Mouse (Mus musculus) hindbrain, embryonic 13.5 days (tissue): Measurements from ENCODE around the gene Rad51b. TPM values are rescaled to one million over a fixed set of nuclear protein-coding genes. Genes with fewer than 3 reads are reported as not detected.

Experiments
- ATAC-seq: fragments of 200-750 bp; cut with Nextera tagmentation; 2 replicates; pipeline ENCODE4 v1.8.0; 2017; ENCODE audit warnings: moderate TSS enrichment; ENCODE audit not compliant: low FRiP score
- H3K27ac ChIP-seq: fragments of 300-500 bp; sonication (generic); 2 replicates; pipeline ENCODE4 v1.5.1; 2015; ENCODE audit warnings: inconsistent platforms, mild to moderate bottlenecking, moderate library complexity
- H3K27me3 ChIP-seq: fragments of 300-500 bp; sonication (generic); 2 replicates; pipeline ENCODE4 v1.6.1; 2015; ENCODE audit warnings: mild to moderate bottlenecking, inconsistent platforms
- H3K36me3 ChIP-seq: fragments of 300-500 bp; sonication (generic); 2 replicates; pipeline ENCODE4 v1.6.1; 2015; ENCODE audit warnings: mild to moderate bottlenecking, inconsistent platforms
- H3K4me1 ChIP-seq: fragments of 300-500 bp; sonication (generic); replicated peaks from 2 replicates; pipeline ENCODE4 v1.6.1; 2015; ENCODE audit warnings: inconsistent platforms
- H3K4me2 ChIP-seq: fragments of 300-500 bp; sonication (generic); 2 replicates; pipeline ENCODE4 v1.6.1; 2015; ENCODE audit warnings: inconsistent platforms, mild to moderate bottlenecking, moderate library complexity
- H3K4me3 ChIP-seq: fragments of 300-500 bp; sonication (generic); 2 replicates; pipeline ENCODE4 v1.5.1; 2015; ENCODE audit warnings: mild to moderate bottlenecking, inconsistent platforms
- H3K9ac ChIP-seq: fragments of 300-500 bp; sonication (generic); 2 replicates; pipeline ENCODE4 v1.6.1; 2015; ENCODE audit warnings: mild to moderate bottlenecking, inconsistent platforms
- H3K9me3 ChIP-seq: fragments of 300-500 bp; sonication (generic); 2 replicates; pipeline ENCODE4 v1.6.1; 2016; ENCODE audit warnings: inconsistent platforms
- WGBS: fragments of 180-500 bp; shearing (Covaris S2); methylation state at CpG from one replicate; pipeline ENCODE4 v1.1.7; 2015; 5-methylcytosine and 5-hydroxymethylcytosine counted together
- polyA plus RNA-seq: library from polyadenylated mRNA; unstranded; fragments of >200 nt; fragmentation: Nextera tagmentation; extraction: Ambion mirVana; gene quantifications from 2 replicates; pipeline ENCODE4 v1.2.1, GENCODE M21; 2015

Rad51b gene
- polyA plus RNA-seq, 1 experiment from 2014 or later, result 2.4 TPM

DNA sequence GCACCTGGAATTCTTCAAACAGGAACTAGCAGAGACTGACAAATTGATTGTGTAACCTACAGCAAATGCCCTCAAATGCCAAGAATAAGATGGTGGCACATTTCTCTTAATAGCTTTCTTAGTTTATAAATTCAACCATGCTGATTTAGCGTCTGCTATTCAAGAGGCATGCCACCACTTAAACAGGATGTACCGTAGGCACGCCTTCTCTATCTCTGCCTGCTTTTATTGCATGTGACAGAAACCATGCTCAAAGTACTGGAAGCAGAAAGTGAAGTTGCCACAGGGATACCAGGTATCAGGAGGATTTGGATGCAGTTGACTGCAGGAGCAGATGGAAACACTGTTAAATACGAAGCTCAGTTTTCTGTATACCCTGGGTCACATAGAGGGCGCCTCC, 448.1 kb downstream of the Rad51b start:
- no peak overlapping the region for H3K27ac ChIP-seq
- no peak overlapping the region for H3K4me2 ChIP-seq
- no peaks in the 10 kb centered on the region for H3K27me3 ChIP-seq
- H3K9ac ChIP-seq, result no peak overlapping the region
- 83% methylated on average over 5 of the region's 5 CpGs for WGBS
- no peaks in the 10 kb centered on the region for H3K9me3 ChIP-seq
- no peaks in the 10 kb centered on the region for H3K36me3 ChIP-seq
- ATAC-seq, result no peak
- peaks cover 38% of the 10 kb centered on the region for H3K4me1 ChIP-seq
- no peak overlapping the region for H3K4me3 ChIP-seq

DNA sequence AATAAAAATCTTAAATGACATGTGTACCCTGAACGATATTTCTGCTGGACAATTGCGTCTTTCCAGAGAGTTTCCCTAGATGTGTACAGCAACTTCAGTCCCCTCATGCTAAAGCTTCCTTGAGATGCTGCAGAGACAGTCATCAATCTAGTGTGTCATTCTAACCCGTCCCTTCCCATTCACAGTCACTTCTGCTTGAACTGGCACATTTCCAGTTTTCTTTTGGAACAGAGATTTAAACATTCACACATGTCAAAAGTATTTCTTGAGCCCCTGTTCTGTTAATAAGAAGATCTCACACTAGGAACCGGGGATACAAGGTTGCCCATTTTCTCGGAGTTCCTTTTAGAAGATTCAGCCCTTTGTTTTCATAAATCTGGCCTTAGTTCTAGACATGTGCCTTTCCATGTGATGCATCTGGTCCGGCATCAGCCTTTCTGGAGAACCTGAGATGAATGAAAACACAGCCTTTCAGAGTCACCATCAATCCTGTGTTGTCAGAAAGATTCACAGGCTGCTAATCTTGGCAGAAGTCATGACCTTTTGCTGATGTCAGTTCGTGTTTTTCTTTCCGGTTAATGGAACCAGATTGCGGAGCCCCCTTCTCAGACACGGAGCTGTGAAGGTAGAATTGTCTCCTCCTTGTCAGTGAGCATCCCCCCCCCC, 448.9 kb downstream of the Rad51b start:
- no peaks in the 10 kb centered on the region for H3K27me3 ChIP-seq
- H3K9ac ChIP-seq, result no peak overlapping the region
- H3K9me3 ChIP-seq, result no peaks in the 10 kb centered on the region
- H3K27ac ChIP-seq, result no peak overlapping the region
- no peak overlapping the region for H3K4me3 ChIP-seq
- no peak overlapping the region for H3K4me2 ChIP-seq
- peaks cover 46% of the 10 kb centered on the region for H3K4me1 ChIP-seq
- H3K36me3 ChIP-seq, result no peaks in the 10 kb centered on the region
- no peak for ATAC-seq
- 16% methylated on average over 10 of the region's 10 CpGs for WGBS

DNA sequence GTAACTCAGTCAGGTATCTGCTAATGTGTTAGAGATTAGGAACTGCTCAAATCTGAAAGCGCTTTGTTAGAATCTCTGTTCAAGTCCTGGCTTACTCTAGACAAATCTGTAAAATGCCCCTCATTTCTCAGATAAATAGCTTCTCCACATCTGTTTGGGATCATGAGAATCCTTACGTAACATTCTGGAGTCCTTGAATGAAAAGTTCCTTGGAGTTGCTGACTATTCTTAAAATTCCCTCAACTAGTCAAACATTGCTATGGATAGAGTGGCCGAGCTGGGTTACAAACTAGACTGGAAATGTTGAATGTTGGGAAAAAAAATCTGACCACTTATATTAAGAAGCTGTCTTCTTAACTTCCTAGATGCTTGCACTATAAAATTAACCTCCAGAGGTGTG, 450.5 kb downstream of the Rad51b start:
- H3K27me3 ChIP-seq, result no peaks in the 10 kb centered on the region
- H3K4me1 ChIP-seq, result peaks cover 51% of the 10 kb centered on the region
- H3K9ac ChIP-seq, result no peak overlapping the region
- H3K36me3 ChIP-seq, result no peaks in the 10 kb centered on the region
- no peak overlapping the region for H3K4me2 ChIP-seq
- 93% methylated on average over 3 of the region's 3 CpGs for WGBS
- no peak for ATAC-seq
- no peaks in the 10 kb centered on the region for H3K9me3 ChIP-seq
- no peak overlapping the region for H3K4me3 ChIP-seq
- no peak overlapping the region for H3K27ac ChIP-seq

DNA sequence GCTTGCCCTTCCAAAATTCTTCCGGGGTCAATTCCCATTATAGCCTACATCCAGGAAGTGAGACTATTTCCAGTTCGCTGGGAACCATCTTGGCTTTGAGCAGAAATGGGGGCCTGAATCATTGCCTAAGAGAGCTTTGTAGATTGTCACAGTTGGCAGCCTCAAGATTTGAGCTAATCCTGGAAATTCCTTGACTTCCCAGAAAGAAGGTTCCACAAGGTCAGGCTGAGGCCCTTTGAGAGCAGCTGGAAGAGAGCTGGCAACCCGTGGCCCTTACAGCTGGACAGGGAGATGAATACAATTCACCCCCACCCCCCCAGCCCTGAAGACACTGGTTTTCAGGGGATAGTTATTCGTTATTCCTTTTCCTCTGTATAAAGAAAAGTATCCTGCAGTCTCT, 451.8 kb downstream of the Rad51b start:
- Histone ChIP-seq H3K4me1 (peaks cover 51% of the 10 kb centered on the region), H3K4me3 (no peak overlapping the region), H3K27me3 (no peaks in the 10 kb centered on the region), H3K4me2 (no peak overlapping the region), H3K27ac (0 out of 2 replicates have a peak overlapping the region, but pooled peaks have one; percentile 23), H3K9ac (no peak overlapping the region), H3K36me3 (no peaks in the 10 kb centered on the region), H3K9me3 (no peaks in the 10 kb centered on the region)
- 39% methylated on average over 4 of the region's 4 CpGs for WGBS
- no peak for ATAC-seq

DNA sequence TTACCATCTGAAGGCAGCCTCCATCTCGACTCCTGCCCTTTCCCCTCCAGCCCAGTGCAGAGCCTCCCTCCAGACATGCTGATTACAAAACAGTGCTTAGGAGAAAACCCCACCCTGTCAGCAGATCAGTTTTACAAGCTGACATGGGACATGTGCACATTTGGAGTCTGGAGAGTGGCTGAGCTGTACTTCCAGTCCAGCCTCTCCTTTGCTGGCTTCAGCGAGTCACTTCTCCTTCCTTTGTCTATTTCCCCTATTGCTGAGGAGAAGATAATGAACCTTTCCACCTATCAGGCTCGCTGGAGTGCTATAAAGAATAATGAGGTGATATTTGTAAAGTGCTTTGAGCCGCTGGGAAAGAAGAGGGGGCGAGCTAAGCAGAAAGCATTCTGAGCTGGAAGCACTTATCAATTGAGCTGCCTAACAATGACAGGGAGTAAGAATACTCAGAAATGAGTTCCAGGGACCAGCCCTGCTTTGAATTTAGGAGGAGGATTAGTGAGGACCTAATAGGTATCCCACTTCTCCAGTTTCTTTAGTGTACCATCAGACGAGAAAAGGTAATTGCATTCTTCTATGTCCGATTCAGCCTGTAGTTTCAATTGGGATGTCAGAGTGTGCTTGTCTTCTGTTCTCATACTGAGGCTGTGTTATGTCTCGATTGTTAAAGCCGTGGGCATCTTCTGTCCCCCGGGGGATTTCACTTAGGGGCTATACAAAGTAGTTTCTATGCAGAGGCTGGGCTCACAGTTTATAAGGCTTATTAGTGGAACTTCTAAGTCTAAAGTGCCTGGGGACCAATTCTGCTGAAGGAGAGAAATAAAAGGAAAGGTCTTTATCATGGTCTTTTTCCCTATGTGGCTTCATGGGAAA, 453.4 kb downstream of the Rad51b start:
- H3K4me2 ChIP-seq, result peak overlapping the region; percentile 32

DNA sequence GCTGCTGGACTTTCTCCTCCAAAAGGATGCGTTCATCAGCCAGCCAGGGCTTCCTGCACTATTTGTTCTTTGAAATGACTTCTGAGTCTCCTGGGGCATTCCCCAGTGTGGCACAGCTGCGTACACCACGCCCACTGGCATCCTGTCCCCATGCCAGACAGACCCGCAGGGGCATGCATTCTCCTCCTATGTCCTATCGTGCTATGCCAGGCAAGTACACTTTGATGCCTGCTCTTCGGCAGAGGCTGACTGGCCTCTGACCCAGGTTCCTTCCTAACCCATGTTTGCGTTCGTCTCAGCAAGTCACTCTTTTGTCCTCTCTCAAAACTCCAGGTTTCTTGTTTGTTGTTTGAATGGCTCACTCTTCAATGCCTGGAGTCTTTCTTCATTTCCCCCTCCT, 454.7 kb downstream of the Rad51b start:
- peak overlapping the region; percentile 11 for H3K4me2 ChIP-seq
- H3K27me3 ChIP-seq, result no peaks in the 10 kb centered on the region
- H3K4me1 ChIP-seq, result peaks cover 44% of the 10 kb centered on the region
- ATAC-seq, result 0 out of 2 replicates have a peak, but pooled peaks have one; percentile 40
- no peak overlapping the region for H3K9ac ChIP-seq
- H3K9me3 ChIP-seq, result no peaks in the 10 kb centered on the region
- H3K27ac ChIP-seq, result peak overlapping the region; percentile 80; the same call in 1 of the 2 replicates
- WGBS, result 11% methylated on average over 8 of the region's 8 CpGs
- H3K4me3 ChIP-seq, result no peak overlapping the region
- H3K36me3 ChIP-seq, result no peaks in the 10 kb centered on the region

More for the DNA sequence above, 453.4 kb downstream of the Rad51b start:
- H3K9me3 ChIP-seq, result no peaks in the 10 kb centered on the region
- WGBS, result 11% methylated on average over 10 of the region's 10 CpGs
- H3K27ac ChIP-seq, result peak overlapping the region; percentile 80
- H3K36me3 ChIP-seq, result no peaks in the 10 kb centered on the region
- no peaks in the 10 kb centered on the region for H3K27me3 ChIP-seq
- H3K9ac ChIP-seq, result peak overlapping the region; percentile 51; the same call in 1 of the 2 replicates
- peak; percentile 73 for ATAC-seq
- peak overlapping the region; percentile 12; the same call in 1 of the 2 replicates for H3K4me3 ChIP-seq
- H3K4me1 ChIP-seq, result peaks cover 49% of the 10 kb centered on the region

DNA sequence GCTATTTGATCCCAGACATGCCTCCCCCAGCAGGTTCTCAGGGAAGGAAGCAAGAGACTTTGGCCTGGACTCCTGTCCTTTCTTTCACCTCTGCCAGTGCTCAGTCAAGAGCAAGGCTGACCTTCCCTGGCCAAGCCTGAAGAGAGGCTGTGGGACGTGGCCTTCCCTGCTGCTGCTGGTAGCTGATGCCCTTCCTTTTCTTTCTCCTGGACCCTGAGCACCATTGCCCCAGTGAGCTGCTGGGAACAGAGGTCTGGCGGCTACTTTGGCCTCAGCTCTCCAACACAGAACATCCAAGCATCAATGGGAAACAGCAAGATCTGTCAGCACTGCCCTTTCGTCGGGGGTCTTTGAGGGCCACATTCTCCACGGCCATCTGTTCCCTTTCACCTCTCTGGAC, 455.1 kb downstream of the Rad51b start:
- H3K27ac ChIP-seq, result peak overlapping the region; percentile 36
- H3K4me1 ChIP-seq, result peaks cover 44% of the 10 kb centered on the region
- ATAC-seq, result no peak
- no peak overlapping the region for H3K4me3 ChIP-seq
- WGBS, result 16% methylated on average over 5 of the region's 5 CpGs
- no peaks in the 10 kb centered on the region for H3K27me3 ChIP-seq
- H3K36me3 ChIP-seq, result no peaks in the 10 kb centered on the region
- H3K9ac ChIP-seq, result no peak overlapping the region
- H3K9me3 ChIP-seq, result no peaks in the 10 kb centered on the region
- no peak overlapping the region for H3K4me2 ChIP-seq

DNA sequence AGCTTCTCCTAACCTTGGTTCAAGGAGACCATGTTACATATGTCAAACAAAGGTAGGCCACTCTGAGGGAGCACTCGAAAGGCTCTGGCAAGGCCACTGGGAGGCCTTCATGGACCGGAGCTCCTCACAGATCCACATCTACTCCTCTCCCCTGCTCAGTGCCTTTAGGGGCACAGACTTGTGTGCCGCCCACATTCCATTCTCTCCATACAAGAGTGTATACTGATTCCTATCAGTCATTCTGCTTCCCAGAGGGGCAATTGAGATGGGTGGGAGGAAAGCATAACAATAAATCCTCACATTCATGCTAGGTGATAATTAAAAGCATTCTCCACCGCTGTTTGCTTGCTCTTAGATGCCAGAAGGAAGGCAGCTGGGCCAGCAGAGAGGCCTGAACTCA, 458.5 kb downstream of the Rad51b start:
- H3K9me3 ChIP-seq, result no peaks in the 10 kb centered on the region
- no peaks in the 10 kb centered on the region for H3K27me3 ChIP-seq
- no peak overlapping the region for H3K9ac ChIP-seq
- H3K27ac ChIP-seq, result no peak overlapping the region
- peaks cover 24% of the 10 kb centered on the region for H3K4me1 ChIP-seq
- H3K4me3 ChIP-seq, result no peak overlapping the region
- H3K36me3 ChIP-seq, result no peaks in the 10 kb centered on the region
- no peak overlapping the region for H3K4me2 ChIP-seq
- ATAC-seq, result no peak
- 50% methylated on average over 4 of the region's 4 CpGs for WGBS

DNA sequence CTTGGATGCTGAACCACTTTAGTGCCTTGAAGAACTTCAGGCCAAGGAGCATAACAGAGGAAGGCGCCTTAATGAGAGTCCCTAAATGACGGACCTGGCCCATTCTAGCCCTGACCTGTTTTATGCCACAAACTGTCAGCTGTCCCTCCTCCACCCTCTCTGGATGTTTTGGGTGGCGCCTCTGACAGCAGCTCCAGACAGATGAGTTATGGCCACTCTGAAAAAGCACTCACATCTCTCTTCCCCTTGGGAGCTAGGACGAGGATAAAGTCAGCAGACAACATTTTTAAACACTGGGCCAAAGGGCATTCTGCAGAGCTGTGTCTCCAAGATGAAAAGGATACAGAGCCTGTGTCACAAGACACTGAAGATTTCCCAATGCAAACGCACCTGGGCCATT, 459.3 kb downstream of the Rad51b start:
- WGBS, result 65% methylated on average over 5 of the region's 5 CpGs
- H3K27ac ChIP-seq, result no peak overlapping the region
- H3K27me3 ChIP-seq, result no peaks in the 10 kb centered on the region
- ATAC-seq, result no peak
- H3K4me1 ChIP-seq, result peaks cover 17% of the 10 kb centered on the region
- H3K4me3 ChIP-seq, result no peak overlapping the region
- H3K4me2 ChIP-seq, result no peak overlapping the region
- H3K36me3 ChIP-seq, result no peaks in the 10 kb centered on the region
- H3K9me3 ChIP-seq, result no peaks in the 10 kb centered on the region
- H3K9ac ChIP-seq, result no peak overlapping the region

DNA sequence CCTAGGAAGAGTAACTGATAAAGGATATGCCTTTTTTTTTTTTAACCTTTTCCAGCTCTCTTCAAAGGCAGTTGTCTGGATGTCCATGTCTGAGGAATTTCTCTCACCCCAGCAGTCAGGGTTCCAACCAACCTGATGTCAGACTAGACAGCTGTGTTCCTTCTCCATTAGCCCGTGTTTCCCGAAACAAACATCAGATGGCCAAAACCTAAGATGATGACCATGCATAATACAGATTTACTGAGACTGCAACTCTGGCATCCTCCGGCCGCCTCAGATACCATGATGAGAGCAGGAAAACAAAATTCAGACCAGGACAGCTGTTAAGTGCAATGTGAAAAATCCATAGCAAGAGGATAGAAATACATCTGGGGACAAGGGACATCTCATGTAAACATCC, 460.7 kb downstream of the Rad51b start:
- ATAC-seq, result no peak
- no peak overlapping the region for H3K4me3 ChIP-seq
- 0 out of 2 replicates have a peak, but pooled peaks cover 4% of the 10 kb centered on the region for H3K4me1 ChIP-seq
- 85% methylated on average over 4 of the region's 4 CpGs for WGBS
- H3K4me2 ChIP-seq, result no peak overlapping the region
- no peak overlapping the region for H3K9ac ChIP-seq
- H3K36me3 ChIP-seq, result no peaks in the 10 kb centered on the region
- H3K27me3 ChIP-seq, result no peaks in the 10 kb centered on the region
- no peak overlapping the region for H3K27ac ChIP-seq
- H3K9me3 ChIP-seq, result no peaks in the 10 kb centered on the region

DNA sequence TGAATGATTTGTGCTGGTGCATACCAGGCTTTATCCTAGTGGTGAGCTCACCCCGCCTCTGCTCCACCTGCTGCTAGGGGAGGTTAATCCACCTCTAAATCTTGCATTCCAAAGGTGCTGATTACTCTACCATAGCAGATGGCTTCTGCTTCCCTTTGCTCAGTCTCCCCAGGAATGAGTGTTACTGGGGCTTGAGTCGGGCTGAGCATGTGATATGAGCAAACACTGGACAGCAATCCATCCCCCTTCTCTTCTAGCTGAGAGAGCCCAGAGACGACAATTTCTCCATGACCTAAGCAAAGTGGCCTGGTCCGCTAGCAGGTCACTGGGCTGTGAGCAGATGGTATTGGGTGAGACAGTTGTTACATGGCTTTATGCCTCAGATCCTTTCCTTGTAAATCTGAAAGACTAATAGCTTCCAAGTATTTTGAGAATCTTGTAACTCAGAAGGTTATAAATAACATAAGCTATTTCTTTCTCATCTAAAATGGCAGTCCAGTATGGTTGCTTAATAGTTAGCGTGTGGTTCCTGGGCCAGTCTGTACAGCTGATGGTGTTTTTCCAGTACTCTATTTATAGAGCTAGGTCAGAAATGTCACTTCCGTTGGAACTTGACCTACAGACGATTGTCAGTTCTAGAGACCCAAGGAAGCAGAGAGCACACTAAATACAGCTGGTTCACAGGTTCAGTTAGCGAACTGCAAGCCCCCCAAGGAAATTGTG, 462.3 kb downstream of the Rad51b start:
- Histone ChIP-seq H3K27me3 (no peaks in the 10 kb centered on the region), H3K4me2 (no peak overlapping the region), H3K9ac (no peak overlapping the region), H3K36me3 (no peaks in the 10 kb centered on the region), H3K9me3 (no peaks in the 10 kb centered on the region), H3K4me3 (no peak overlapping the region), H3K4me1 (0 out of 2 replicates have a peak, but pooled peaks cover 4% of the 10 kb centered on the region), H3K27ac (no peak overlapping the region)
- no peak for ATAC-seq
- 71% methylated on average over 8 of the region's 8 CpGs for WGBS

DNA sequence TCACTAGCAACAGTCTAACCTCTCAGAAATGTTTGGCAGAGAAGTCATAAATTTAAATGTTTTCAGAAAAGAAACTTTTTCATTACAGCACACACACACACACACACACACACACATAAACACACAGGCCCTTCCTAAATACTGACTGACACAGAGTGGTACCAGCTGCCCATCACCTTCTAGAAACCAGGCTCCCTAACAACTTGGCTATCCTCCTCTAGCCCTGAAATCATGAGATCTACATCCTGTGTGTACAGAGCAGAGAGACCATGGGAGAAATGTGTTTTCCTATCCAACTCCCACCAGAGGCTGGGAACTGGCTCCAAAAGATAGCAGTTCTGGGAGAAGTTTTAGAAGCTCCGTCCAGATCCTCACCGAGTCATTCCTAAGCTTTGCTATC, 464.1 kb downstream of the Rad51b start:
- Histone ChIP-seq H3K9me3 (no peaks in the 10 kb centered on the region), H3K27ac (no peak overlapping the region), H3K27me3 (no peaks in the 10 kb centered on the region), H3K4me3 (no peak overlapping the region), H3K9ac (no peak overlapping the region), H3K4me1 (0 out of 2 replicates have a peak, but pooled peaks cover 2% of the 10 kb centered on the region), H3K4me2 (no peak overlapping the region), H3K36me3 (no peaks in the 10 kb centered on the region)
- WGBS, result 98% methylated on average over 2 of the region's 2 CpGs
- ATAC-seq, result no peak
